Mouse (Mus musculus): ENCODE data around the gene Mobp.
"Not testable (repeated sequence)": the region's sequence is repeated elsewhere in the genome, so short reads cannot be mapped to it uniquely, and the experiment has no call there.

Gene Mobp

GRCm38 (mm10) chr9:120149222-120149828 lies at the start of gene Mobp:
Mobp (plus strand) TSS chr9:120149707.
- no peak for DNase-seq (ENCODE audit: low read depth, low spot score)

- DNase-seq (ENCODE audit: low read depth, low spot score), result no peak
Observed at GRCm38 (mm10) chr9:120101165-120101564, 48.3 kb upstream of the Mobp start.

- not testable (repeated sequence) for DNase-seq (ENCODE audit: low read depth, low spot score)
Observed at GRCm38 (mm10) chr9:120108953-120109352, 40.6 kb upstream of the Mobp start.

GRCm38 (mm10) chr9:120110211-120111018 lies 39.1 kb upstream of the Mobp start, which contains the start of gene Slc25a38:
Slc25a38 (plus strand) TSS chr9:120110374.
- peak; percentile 96 for DNase-seq (ENCODE audit: low read depth, low spot score)

- DNase-seq (ENCODE audit: low read depth, low spot score), result no peak
Observed at GRCm38 (mm10) chr9:120111156-120111945, 38.2 kb upstream of the Mobp start.

- DNase-seq (ENCODE audit: low read depth, low spot score), result no peak
Observed at GRCm38 (mm10) chr9:120112472-120112871, 37.0 kb upstream of the Mobp start.

GRCm38 (mm10) chr9:120113456-120113855 lies 36.1 kb upstream of the Mobp start:
- no peak for DNase-seq (ENCODE audit: low read depth, low spot score)

- no peak for DNase-seq (ENCODE audit: low read depth, low spot score)
Observed at GRCm38 (mm10) chr9:120114051-120114788, 35.3 kb upstream of the Mobp start.

- no peak for DNase-seq (ENCODE audit: low read depth, low spot score)
Observed at GRCm38 (mm10) chr9:120114789-120115151, 34.7 kb upstream of the Mobp start.

GRCm38 (mm10) chr9:120115580-120115979 lies 33.9 kb upstream of the Mobp start:
- DNase-seq (ENCODE audit: low read depth, low spot score), result no peak

- DNase-seq (ENCODE audit: low read depth, low spot score), result no peak
Observed at GRCm38 (mm10) chr9:120116184-120116624, 33.3 kb upstream of the Mobp start.

GRCm38 (mm10) chr9:120118212-120118611 lies 31.3 kb upstream of the Mobp start:
- DNase-seq (ENCODE audit: low read depth, low spot score), result no peak

GRCm38 (mm10) chr9:120120503-120120902 lies 29.0 kb upstream of the Mobp start:
- DNase-seq (ENCODE audit: low read depth, low spot score), result no peak

- no peak for DNase-seq (ENCODE audit: low read depth, low spot score)
Observed at GRCm38 (mm10) chr9:120126868-120127267, 22.6 kb upstream of the Mobp start.

GRCm38 (mm10) chr9:120127538-120128251 lies 21.8 kb upstream of the Mobp start, which contains the start of gene Rpsa:
Rpsa (plus strand) TSS chr9:120127689.
- peak; percentile 99 for DNase-seq (ENCODE audit: low read depth, low spot score)

GRCm38 (mm10) chr9:120129276-120129675 lies 20.2 kb upstream of the Mobp start:
- DNase-seq (ENCODE audit: low read depth, low spot score), result no peak

GRCm38 (mm10) chr9:120131784-120132288 lies 17.7 kb upstream of the Mobp start:
- no peak for DNase-seq (ENCODE audit: low read depth, low spot score)

GRCm38 (mm10) chr9:120132980-120133754 lies 16.3 kb upstream of the Mobp start:
- DNase-seq (ENCODE audit: low read depth, low spot score), result no peak

- DNase-seq (ENCODE audit: low read depth, low spot score), result no peak
Observed at GRCm38 (mm10) chr9:120133755-120134475, 15.6 kb upstream of the Mobp start.

Measured in mesoderm, embryonic 11.5 days (tissue).